Mouse (Mus musculus): ENCODE results near the gene Rnf216.

- TF ChIP-seq CHD2 (IDR thresholded peaks at IDR 0.05; ENCODE audit: low read length) (no peak), CTCF (conservative IDR thresholded peaks at IDR 0.05 in 1 of 2, IDR thresholded peaks at IDR 0.05 in 1 of 2; ENCODE audit: low read depth in 2 of 2, low read length in 2 of 2) (peak; percentile 71 to 85), POLR2A (IDR thresholded peaks at IDR 0.05; ENCODE audit: low read depth, low read length) (no peak), USF1 (IDR thresholded peaks at IDR 0.05; ENCODE audit: low read depth, low read length) (no peak), ELF1 (IDR thresholded peaks at IDR 0.05; ENCODE audit: low read depth, low read length) (no peak), HCFC1 (IDR thresholded peaks at IDR 0.05; ENCODE audit: low read depth, low read length) (no peak), MEF2A (IDR thresholded peaks at IDR 0.05; ENCODE audit: borderline replicate concordance, low read depth, low read length) (no peak; the same call in 1 of the 2 replicates), MAX (IDR thresholded peaks at IDR 0.05; ENCODE audit: low read length) (no peak)
Observed at GRCm38 (mm10) chr5:143037201-143037600, 75.6 kb downstream of the Rnf216 start.

All from CH12.LX (cell line).